8 mouse cellular contexts compared by ENCODE assay signal in genomic region chr13:77701733-77702132, GRCm38 (mm10). TPM values are rescaled to one million over a fixed set of nuclear protein-coding genes. Genes with fewer than 3 reads are reported as not detected.
DNase-seq lines count a peak whose midpoint lies in the region; ATAC-seq and TF ChIP-seq lines count a peak whose summit lies in the region.
"Not testable (repeated sequence)": the region's sequence is repeated elsewhere in the genome, so short reads cannot be mapped to it uniquely, and the experiment has no call there.

Gene Fam172a, plus strand, starts transcription at chr13:77702033.

- H3K4me1 ChIP-seq in embryonic facial prominence, embryonic 12.5 days; hindbrain, embryonic 11.5 days (replicated peaks; ENCODE audit: control insufficient read depth, insufficient read depth, low read length); limb, embryonic 13.5 days; midbrain, embryonic 10.5 days; stomach, embryonic 15.5 days: not testable (repeated sequence)

- DNase-seq in heart, adult 18-20 months; hindbrain, embryonic 11.5 days (ENCODE audit: low spot score); layer of hippocampus, adult 2 months (ENCODE audit: low spot score in 2 of 2); midbrain, embryonic 10.5 days (ENCODE audit: low spot score): not testable (repeated sequence)

- H3K9me3 ChIP-seq in embryonic facial prominence, embryonic 12.5 days; hindbrain, embryonic 11.5 days (ENCODE audit: control insufficient read depth, low read length); limb, embryonic 13.5 days; midbrain, embryonic 10.5 days (replicated peaks); stomach, embryonic 15.5 days: not testable (repeated sequence)

- not testable (repeated sequence) for ATAC-seq in activated CD4-positive, CD25-positive, alpha-beta regulatory T cell, adult 4 months; embryonic facial prominence, embryonic 12.5 days (ENCODE audit: insufficient number of reproducible peaks, insufficient read depth, low FRiP score, low TSS enrichment); hindbrain, embryonic 11.5 days (ENCODE audit: low FRiP score); limb, embryonic 13.5 days (ENCODE audit: low FRiP score, low read depth); stomach, embryonic 15.5 days (ENCODE audit: insufficient read depth, low FRiP score, low read depth)

- H3K27ac ChIP-seq in embryonic facial prominence, embryonic 12.5 days; hindbrain, embryonic 11.5 days (ENCODE audit: low read depth, low read length); layer of hippocampus, adult 2 months; limb, embryonic 13.5 days; midbrain, embryonic 10.5 days (replicated peaks); stomach, embryonic 15.5 days: not testable (repeated sequence)

- H3K9ac ChIP-seq in embryonic facial prominence, embryonic 12.5 days; hindbrain, embryonic 11.5 days (ENCODE audit: low read depth, low read length); limb, embryonic 13.5 days; stomach, embryonic 15.5 days: not testable (repeated sequence)

- TF ChIP-seq CTCF in layer of hippocampus, adult 2 months (conservative IDR thresholded peaks at IDR 0.05) = not testable (repeated sequence)

- H3K27me3 ChIP-seq in embryonic facial prominence, embryonic 12.5 days; hindbrain, embryonic 11.5 days (ENCODE audit: control insufficient read depth, insufficient read depth, low read length); limb, embryonic 13.5 days; midbrain, embryonic 10.5 days (ENCODE audit: low read depth, poor library complexity, severe bottlenecking); stomach, embryonic 15.5 days (replicated peaks): not testable (repeated sequence)

- not testable (repeated sequence) for H3K4me3 ChIP-seq in embryonic facial prominence, embryonic 12.5 days; hindbrain, embryonic 11.5 days (ENCODE audit: low read depth, low read length); layer of hippocampus, adult 2 months; limb, embryonic 13.5 days; midbrain, embryonic 10.5 days; stomach, embryonic 15.5 days (replicated peaks)

- H3K36me3 ChIP-seq in embryonic facial prominence, embryonic 12.5 days; hindbrain, embryonic 11.5 days (ENCODE audit: control insufficient read depth, insufficient read depth, low read length); limb, embryonic 13.5 days; midbrain, embryonic 10.5 days; stomach, embryonic 15.5 days: not testable (repeated sequence)

- WGBS in embryonic facial prominence, embryonic 12.5 days = no CpG with 5 or more reads among the region's 6 CpGs
- no CpG with 5 or more reads among the region's 6 CpGs for WGBS in hindbrain, embryonic 11.5 days
- no CpG with 5 or more reads among the region's 6 CpGs for WGBS in limb, embryonic 13.5 days
- WGBS in midbrain, embryonic 10.5 days = 80% methylated on average over 1 of the region's 6 CpGs
- WGBS in stomach, embryonic 15.5 days = no CpG with 5 or more reads among the region's 6 CpGs

- not testable (repeated sequence) for H3K4me2 ChIP-seq in embryonic facial prominence, embryonic 12.5 days (replicated peaks); hindbrain, embryonic 11.5 days (replicated peaks; ENCODE audit: low read depth, low read length); limb, embryonic 13.5 days (replicated peaks); stomach, embryonic 15.5 days

RNA-seq across cellular contexts. Expression of gene Fam172a, which starts in this region (rescaled TPM):
- 10 to 100 TPM; 27.7 to 28.1 TPM for polyA plus RNA-seq in activated CD4-positive, CD25-positive, alpha-beta regulatory T cell, adult 4 months (2017; shearing (Covaris generic))
- 34.3 and 35.9 TPM in 2 replicates for polyA plus RNA-seq in embryonic facial prominence, embryonic 12.5 days (2016; fragmentation: Nextera tagmentation; extraction: Ambion mirVana)
- 10 to 100 TPM; 11.1 to 11.3 TPM for total RNA-seq in heart, adult 18-20 months (2021)
- polyA plus RNA-seq in hindbrain, embryonic 11.5 days (2014; fragmentation: Nextera tagmentation; extraction: Ambion mirVana) = 45.3 and 45.7 TPM in 2 replicates
- 10 to 100 TPM; 38.0 to 38.3 TPM for total RNA-seq in layer of hippocampus, adult 2 months (2021)
- 32.5 and 35.9 TPM in 2 replicates for polyA plus RNA-seq in limb, embryonic 13.5 days (2015; fragmentation: Nextera tagmentation; extraction: Ambion mirVana)
- 32.9 and 35.2 TPM in 2 replicates for polyA plus RNA-seq in midbrain, embryonic 10.5 days (2016; fragmentation: Nextera tagmentation; extraction: Ambion mirVana)
- 33.7 and 37.8 TPM in 2 replicates for polyA plus RNA-seq in stomach, embryonic 15.5 days (2015; fragmentation: Nextera tagmentation; extraction: Ambion mirVana)
